Mouse (Mus musculus): ENCODE results near the gene Myo5c.

GRCm38 (mm10) chr9:75219942-75220341 is 11.9 kb upstream of the Myo5c start:
- TF ChIP-seq NRF1 (IDR thresholded peaks at IDR 0.05; ENCODE audit: insufficient read depth, low read depth, low read length, poor library complexity, severe bottlenecking): no peak
- no peak for TF ChIP-seq SMC3 (IDR thresholded peaks at IDR 0.05; ENCODE audit: low read depth, low read length)
- TF ChIP-seq ZMIZ1 (IDR thresholded peaks at IDR 0.05; ENCODE audit: low read depth, low read length): no peak

Measured in MEL (cell line).